Mouse (Mus musculus): Measurements from ENCODE around the gene Wsb2. TPM values are rescaled to one million over a fixed set of nuclear protein-coding genes. Genes with fewer than 3 reads are reported as not detected.
"Not testable (repeated sequence)": the region's sequence is repeated elsewhere in the genome, so short reads cannot be mapped to it uniquely, and the experiment has no call there.

Wsb2 gene
- polyA plus RNA-seq, 1 experiment from 2014 or later = 43.9 TPM

- WGBS = 89% methylated on average over 7 of the region's 7 CpGs
- Histone ChIP-seq H3K27me3 (replicated peaks; ENCODE audit: control insufficient read depth, insufficient read depth, low read length) (no peaks in the 10 kb centered on the region), H3K4me3 (ENCODE audit: low read length) (no peak overlapping the region)
Observed at GRCm38 (mm10) chr5:117374372-117375049, 17.4 kb downstream of the Wsb2 start.

GRCm38 (mm10) chr5:117376331-117376761 is 19.2 kb downstream of the Wsb2 start:
- Histone ChIP-seq H3K4me3 (ENCODE audit: low read length) (no peak overlapping the region), H3K27ac (ENCODE audit: low read length) (no peak overlapping the region), H3K4me1 (ENCODE audit: control insufficient read depth, insufficient read depth, low read length) (no peaks in the 10 kb centered on the region), H3K27me3 (replicated peaks; ENCODE audit: control insufficient read depth, insufficient read depth, low read length) (no peaks in the 10 kb centered on the region), H3K9ac (ENCODE audit: low read depth, low read length) (no peak overlapping the region), H3K36me3 (ENCODE audit: control insufficient read depth, insufficient read depth, low read length) (peaks cover 28% of the 10 kb centered on the region), H3K9me3 (ENCODE audit: control insufficient read depth, low read length) (no peaks in the 10 kb centered on the region), H3K4me2 (ENCODE audit: low read depth, low read length) (no peak overlapping the region)
- WGBS = 70% methylated on average over 11 of the region's 11 CpGs
- ATAC-seq = no peak

More at GRCm38 (mm10) chr5:117374372-117375049, 17.4 kb downstream of the Wsb2 start:
- no peaks in the 10 kb centered on the region for H3K9me3 ChIP-seq (ENCODE audit: control insufficient read depth, low read length)
- H3K4me2 ChIP-seq (ENCODE audit: low read depth, low read length) = no peak overlapping the region
- no peak overlapping the region for H3K9ac ChIP-seq (ENCODE audit: low read depth, low read length)
- H3K4me1 ChIP-seq (ENCODE audit: control insufficient read depth, insufficient read depth, low read length) = no peaks in the 10 kb centered on the region
- no peak for ATAC-seq
- peaks cover 27% of the 10 kb centered on the region for H3K36me3 ChIP-seq (ENCODE audit: control insufficient read depth, insufficient read depth, low read length)
- no peak overlapping the region for H3K27ac ChIP-seq (ENCODE audit: low read length)

- not testable (repeated sequence) for ATAC-seq; H3K9me3 ChIP-seq (ENCODE audit: control insufficient read depth, low read length); H3K9ac ChIP-seq (ENCODE audit: low read depth, low read length); H3K4me2 ChIP-seq (ENCODE audit: low read depth, low read length); H3K27ac ChIP-seq (ENCODE audit: low read length); H3K4me3 ChIP-seq (ENCODE audit: low read length); H3K27me3 ChIP-seq (replicated peaks; ENCODE audit: control insufficient read depth, insufficient read depth, low read length); H3K4me1 ChIP-seq (ENCODE audit: control insufficient read depth, insufficient read depth, low read length)
- H3K36me3 ChIP-seq (ENCODE audit: control insufficient read depth, insufficient read depth, low read length) = peaks cover 35% of the 10 kb centered on the region
- WGBS = 92% methylated on average over 14 of the region's 14 CpGs
Observed at GRCm38 (mm10) chr5:117377731-117378130, 20.6 kb downstream of the Wsb2 start.

- Histone ChIP-seq H3K9me3 (ENCODE audit: control insufficient read depth, low read length) (no peaks in the 10 kb centered on the region), H3K9ac (ENCODE audit: low read depth, low read length) (no peak overlapping the region), H3K27ac (ENCODE audit: low read length) (no peak overlapping the region), H3K36me3 (ENCODE audit: control insufficient read depth, insufficient read depth, low read length) (peaks cover 42% of the 10 kb centered on the region), H3K27me3 (replicated peaks; ENCODE audit: control insufficient read depth, insufficient read depth, low read length) (no peaks in the 10 kb centered on the region), H3K4me3 (ENCODE audit: low read length) (no peak overlapping the region), H3K4me2 (ENCODE audit: low read depth, low read length) (no peak overlapping the region), H3K4me1 (ENCODE audit: control insufficient read depth, insufficient read depth, low read length) (no peaks in the 10 kb centered on the region)
- ATAC-seq = no peak
- WGBS = 68% methylated on average over 4 of the region's 4 CpGs
Observed at GRCm38 (mm10) chr5:117380199-117380598, 23.1 kb downstream of the Wsb2 start.

GRCm38 (mm10) chr5:117381785-117382184 is 24.7 kb downstream of the Wsb2 start:
- Histone ChIP-seq H3K36me3 (ENCODE audit: control insufficient read depth, insufficient read depth, low read length) (peaks cover 30% of the 10 kb centered on the region), H3K4me2 (ENCODE audit: low read depth, low read length) (no peak overlapping the region), H3K9me3 (ENCODE audit: control insufficient read depth, low read length) (no peaks in the 10 kb centered on the region), H3K27me3 (replicated peaks; ENCODE audit: control insufficient read depth, insufficient read depth, low read length) (no peaks in the 10 kb centered on the region), H3K27ac (ENCODE audit: low read length) (no peak overlapping the region), H3K4me3 (ENCODE audit: low read length) (no peak overlapping the region), H3K4me1 (ENCODE audit: control insufficient read depth, insufficient read depth, low read length) (no peaks in the 10 kb centered on the region), H3K9ac (ENCODE audit: low read depth, low read length) (no peak overlapping the region)
- 81% methylated on average over 7 of the region's 7 CpGs for WGBS
- ATAC-seq = peak; percentile 32; the same call in 1 of the 2 replicates

- Histone ChIP-seq H3K4me3 (ENCODE audit: low read length) (no peak overlapping the region), H3K36me3 (ENCODE audit: control insufficient read depth, insufficient read depth, low read length) (peaks cover 25% of the 10 kb centered on the region), H3K9me3 (ENCODE audit: control insufficient read depth, low read length) (no peaks in the 10 kb centered on the region), H3K27me3 (replicated peaks; ENCODE audit: control insufficient read depth, insufficient read depth, low read length) (no peaks in the 10 kb centered on the region), H3K4me2 (ENCODE audit: low read depth, low read length) (no peak overlapping the region), H3K4me1 (ENCODE audit: control insufficient read depth, insufficient read depth, low read length) (peaks cover 11% of the 10 kb centered on the region), H3K27ac (ENCODE audit: low read length) (no peak overlapping the region), H3K9ac (ENCODE audit: low read depth, low read length) (no peak overlapping the region)
- ATAC-seq = no peak
- WGBS = 83% methylated on average over 12 of the region's 12 CpGs
Observed at GRCm38 (mm10) chr5:117383198-117383597, 26.1 kb downstream of the Wsb2 start.

- H3K9ac ChIP-seq (ENCODE audit: low read depth, low read length) = peak overlapping the region; percentile 93
- H3K36me3 ChIP-seq (ENCODE audit: control insufficient read depth, insufficient read depth, low read length) = peaks cover 10% of the 10 kb centered on the region
- peak; percentile 75 for ATAC-seq
- peak overlapping the region; percentile 85 for H3K4me3 ChIP-seq (ENCODE audit: low read length)
- H3K9me3 ChIP-seq (ENCODE audit: control insufficient read depth, low read length) = peaks cover 7% of the 10 kb centered on the region
- peak overlapping the region; percentile 54 for H3K27ac ChIP-seq (ENCODE audit: low read length)
- H3K27me3 ChIP-seq (replicated peaks; ENCODE audit: control insufficient read depth, insufficient read depth, low read length) = no peaks in the 10 kb centered on the region
- peak overlapping the region; percentile 73 for H3K4me2 ChIP-seq (ENCODE audit: low read depth, low read length)
- 10% methylated on average over 16 of the region's 16 CpGs for WGBS
- peaks cover 15% of the 10 kb centered on the region for H3K4me1 ChIP-seq (ENCODE audit: control insufficient read depth, insufficient read depth, low read length)
Observed at GRCm38 (mm10) chr5:117388296-117388751, 31.2 kb downstream of the Wsb2 start.

- Histone ChIP-seq H3K4me1 (ENCODE audit: control insufficient read depth, insufficient read depth, low read length) (peaks cover 15% of the 10 kb centered on the region), H3K4me2 (ENCODE audit: low read depth, low read length) (peak within 1 kb of the TSS; percentile 73), H3K9me3 (ENCODE audit: control insufficient read depth, low read length) (peaks cover 7% of the 10 kb centered on the region), H3K27ac (ENCODE audit: low read length) (peak within 1 kb of the TSS; percentile 54), H3K9ac (ENCODE audit: low read depth, low read length) (peak within 1 kb of the TSS; percentile 93), H3K4me3 (ENCODE audit: low read length) (peak within 1 kb of the TSS; percentile 85), H3K27me3 (replicated peaks; ENCODE audit: control insufficient read depth, insufficient read depth, low read length) (no peaks in the 10 kb centered on the region), H3K36me3 (ENCODE audit: control insufficient read depth, insufficient read depth, low read length) (peaks cover 6% of the 10 kb centered on the region)
- ATAC-seq = peak; percentile 99
- under 1% methylated on average over 44 of the region's 44 CpGs for WGBS
Observed at GRCm38 (mm10) chr5:117388877-117389276, 31.8 kb downstream of the Wsb2 start, which contains the start of gene Rfc5. Gene Rfc5 (minus strand): TSS chr5:117389047.

- Histone ChIP-seq H3K9me3 (ENCODE audit: control insufficient read depth, low read length) (peaks cover 7% of the 10 kb centered on the region), H3K4me3 (ENCODE audit: low read length) (no peak overlapping the region), H3K4me1 (ENCODE audit: control insufficient read depth, insufficient read depth, low read length) (peaks cover 15% of the 10 kb centered on the region), H3K27ac (ENCODE audit: low read length) (no peak overlapping the region), H3K36me3 (ENCODE audit: control insufficient read depth, insufficient read depth, low read length) (no peaks in the 10 kb centered on the region), H3K27me3 (replicated peaks; ENCODE audit: control insufficient read depth, insufficient read depth, low read length) (no peaks in the 10 kb centered on the region), H3K9ac (ENCODE audit: low read depth, low read length) (no peak overlapping the region), H3K4me2 (ENCODE audit: low read depth, low read length) (no peak overlapping the region)
- ATAC-seq = no peak
- 82% methylated on average over 1 of the region's 1 CpGs for WGBS
Observed at GRCm38 (mm10) chr5:117390895-117391294, 33.8 kb downstream of the Wsb2 start.
